Mouse (Mus musculus): ENCODE results near the gene Taf8.

DNA sequence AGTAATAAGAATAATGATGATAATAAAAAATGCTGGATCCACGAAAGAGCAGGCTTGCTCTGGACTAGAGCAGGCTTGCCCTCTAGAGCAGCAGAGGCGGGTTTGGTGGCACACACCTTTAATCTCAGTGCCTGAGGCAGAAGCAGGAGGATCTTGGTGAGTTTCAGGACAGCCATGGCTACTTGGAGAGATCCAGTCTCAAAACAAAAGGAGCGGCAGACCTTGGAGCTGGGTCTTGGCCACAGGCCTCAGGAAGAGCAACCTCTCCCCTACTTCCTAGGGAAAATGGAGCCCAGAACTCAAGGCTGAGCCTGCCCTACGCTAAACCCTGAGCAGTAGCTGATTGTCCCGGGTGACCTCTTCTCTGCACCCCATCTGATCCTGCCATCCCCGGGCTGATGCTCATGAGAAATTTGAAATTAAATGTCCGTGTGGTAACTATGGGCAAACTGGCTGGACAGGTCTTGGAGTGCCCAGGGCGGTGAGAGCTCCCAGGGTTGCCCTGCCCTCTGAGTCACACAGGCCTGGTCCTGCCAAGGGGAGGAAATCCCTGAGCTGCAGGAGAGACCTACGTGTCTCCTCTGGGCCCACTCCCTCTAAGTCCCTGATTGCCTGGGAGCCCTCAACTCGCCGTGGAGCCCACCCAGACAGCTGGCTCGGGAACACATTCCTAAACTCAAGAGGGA lies 51.1 kb downstream of the Taf8 start:
- TF ChIP-seq CTCF (IDR thresholded peaks at IDR 0.05; ENCODE audit: control insufficient read depth, insufficient read depth, low read length) (no peak), POLR2A (IDR thresholded peaks at IDR 0.05; ENCODE audit: borderline replicate concordance, control insufficient read depth, low read depth, low read length) (no peak)
